Mouse (Mus musculus): Measurements from ENCODE around the gene Fgd2. TPM values are rescaled to one million over a fixed set of nuclear protein-coding genes. Genes with fewer than 3 reads are reported as not detected.
"Not testable (repeated sequence)": the region's sequence is repeated elsewhere in the genome, so short reads cannot be mapped to it uniquely, and the experiment has no call there.

The Fgd2 gene
- 2.0 and 2.1 TPM in 2 replicates for polyA plus RNA-seq (2016; fragmentation: Nextera tagmentation; extraction: Ambion mirVana)

GRCm38 (mm10) chr17:29360761-29361221 is at the start of gene Fgd2:
TSS of gene Fgd2 (plus strand) at chr17:29360914.
- no peak within 1 kb of the TSS for H3K27ac ChIP-seq (ENCODE audit: poor library complexity, severe bottlenecking)
- no peak for ATAC-seq (ENCODE audit: insufficient number of reproducible peaks, low FRiP score)
- H3K36me3 ChIP-seq: no peaks in the 10 kb centered on the region
- no peak within 1 kb of the TSS for H3K4me3 ChIP-seq
- no peaks in the 10 kb centered on the region for H3K9me3 ChIP-seq (replicated peaks)
- WGBS: 15% methylated on average over 5 of the region's 5 CpGs
- H3K27me3 ChIP-seq (replicated peaks): no peaks in the 10 kb centered on the region
- H3K4me1 ChIP-seq (replicated peaks): peaks cover 20% of the 10 kb centered on the region
- H3K9ac ChIP-seq: no peak within 1 kb of the TSS
- H3K4me2 ChIP-seq: peak within 1 kb of the TSS; percentile 16; the same call in 1 of the 2 replicates

- Histone ChIP-seq H3K4me1 (replicated peaks) (peaks cover 12% of the 10 kb centered on the region), H3K36me3 (no peaks in the 10 kb centered on the region), H3K27me3 (replicated peaks) (no peaks in the 10 kb centered on the region), H3K4me3 (no peak overlapping the region), H3K4me2 (no peak overlapping the region), H3K27ac (ENCODE audit: poor library complexity, severe bottlenecking) (no peak overlapping the region), H3K9me3 (replicated peaks) (peaks cover 8% of the 10 kb centered on the region), H3K9ac (no peak overlapping the region)
- WGBS: 84% methylated on average over 8 of the region's 8 CpGs
- no peak for ATAC-seq (ENCODE audit: insufficient number of reproducible peaks, low FRiP score)
Measured at GRCm38 (mm10) chr17:29311602-29312001, 49.1 kb upstream of the Fgd2 start.

- H3K27me3 ChIP-seq (replicated peaks): no peaks in the 10 kb centered on the region
- ATAC-seq (ENCODE audit: insufficient number of reproducible peaks, low FRiP score): no peak
- no peak overlapping the region for H3K9ac ChIP-seq
- 86% methylated on average over 2 of the region's 2 CpGs for WGBS
- no peaks in the 10 kb centered on the region for H3K36me3 ChIP-seq
- peaks cover 16% of the 10 kb centered on the region for H3K4me1 ChIP-seq (replicated peaks)
- H3K27ac ChIP-seq (ENCODE audit: poor library complexity, severe bottlenecking): no peak overlapping the region
- no peak overlapping the region for H3K4me2 ChIP-seq
- H3K9me3 ChIP-seq (replicated peaks): peaks cover 8% of the 10 kb centered on the region
- no peak overlapping the region for H3K4me3 ChIP-seq
Measured at GRCm38 (mm10) chr17:29312082-29312481, 48.6 kb upstream of the Fgd2 start.

- Histone ChIP-seq H3K9ac (no peak overlapping the region), H3K4me3 (no peak overlapping the region), H3K4me2 (no peak overlapping the region), H3K4me1 (replicated peaks) (peaks cover 16% of the 10 kb centered on the region), H3K27ac (ENCODE audit: poor library complexity, severe bottlenecking) (no peak overlapping the region), H3K36me3 (no peaks in the 10 kb centered on the region), H3K9me3 (replicated peaks) (peaks cover 8% of the 10 kb centered on the region), H3K27me3 (replicated peaks) (no peaks in the 10 kb centered on the region)
- ATAC-seq (ENCODE audit: insufficient number of reproducible peaks, low FRiP score): no peak
Measured at GRCm38 (mm10) chr17:29313300-29313699, 47.4 kb upstream of the Fgd2 start.

GRCm38 (mm10) chr17:29315672-29316465 is 44.8 kb upstream of the Fgd2 start:
- no peak overlapping the region for H3K4me2 ChIP-seq
- no peaks in the 10 kb centered on the region for H3K36me3 ChIP-seq
- H3K4me1 ChIP-seq (replicated peaks): peaks cover 27% of the 10 kb centered on the region
- 42% methylated on average over 9 of the region's 9 CpGs for WGBS
- no peak for ATAC-seq (ENCODE audit: insufficient number of reproducible peaks, low FRiP score)
- peaks cover 8% of the 10 kb centered on the region for H3K9me3 ChIP-seq (replicated peaks)
- H3K4me3 ChIP-seq: no peak overlapping the region
- 0 out of 2 replicates have a peak overlapping the region, but pooled peaks have one; percentile 31 for H3K9ac ChIP-seq
- peaks cover 7% of the 10 kb centered on the region for H3K27me3 ChIP-seq (replicated peaks)
- peak overlapping the region; percentile 63 for H3K27ac ChIP-seq (ENCODE audit: poor library complexity, severe bottlenecking)

- Histone ChIP-seq H3K4me2 (no peak overlapping the region), H3K27me3 (replicated peaks) (peaks cover 18% of the 10 kb centered on the region), H3K27ac (ENCODE audit: poor library complexity, severe bottlenecking) (peak overlapping the region; percentile 40), H3K4me1 (replicated peaks) (peaks cover 29% of the 10 kb centered on the region), H3K36me3 (no peaks in the 10 kb centered on the region), H3K4me3 (no peak overlapping the region), H3K9me3 (replicated peaks) (peaks cover 8% of the 10 kb centered on the region), H3K9ac (no peak overlapping the region)
- ATAC-seq (ENCODE audit: insufficient number of reproducible peaks, low FRiP score): no peak
- 55% methylated on average over 3 of the region's 3 CpGs for WGBS
Measured at GRCm38 (mm10) chr17:29316891-29317290, 43.8 kb upstream of the Fgd2 start.

- not testable (repeated sequence) for H3K36me3 ChIP-seq; H3K4me2 ChIP-seq; H3K9me3 ChIP-seq (replicated peaks); H3K9ac ChIP-seq; ATAC-seq (ENCODE audit: insufficient number of reproducible peaks, low FRiP score); H3K4me3 ChIP-seq
- peaks cover 22% of the 10 kb centered on the region for H3K27me3 ChIP-seq (replicated peaks)
- peak within 1 kb of the TSS; percentile 40 for H3K27ac ChIP-seq (ENCODE audit: poor library complexity, severe bottlenecking)
- 88% methylated on average over 3 of the region's 3 CpGs for WGBS
- H3K4me1 ChIP-seq (replicated peaks): peaks cover 34% of the 10 kb centered on the region
Measured at GRCm38 (mm10) chr17:29317380-29317779, 43.3 kb upstream of the Fgd2 start, which contains the start of gene Pi16. TSS of gene Pi16 (plus strand) at chr17:29317680.

GRCm38 (mm10) chr17:29318731-29319250 is 41.9 kb upstream of the Fgd2 start:
- H3K27ac ChIP-seq (ENCODE audit: poor library complexity, severe bottlenecking): no peak overlapping the region
- peaks cover 40% of the 10 kb centered on the region for H3K4me1 ChIP-seq (replicated peaks)
- WGBS: 55% methylated on average over 6 of the region's 6 CpGs
- H3K4me3 ChIP-seq: no peak overlapping the region
- no peak overlapping the region for H3K9ac ChIP-seq
- H3K27me3 ChIP-seq (replicated peaks): peaks cover 30% of the 10 kb centered on the region
- no peak for ATAC-seq (ENCODE audit: insufficient number of reproducible peaks, low FRiP score)
- no peaks in the 10 kb centered on the region for H3K36me3 ChIP-seq
- H3K9me3 ChIP-seq (replicated peaks): no peaks in the 10 kb centered on the region
- no peak overlapping the region for H3K4me2 ChIP-seq

GRCm38 (mm10) chr17:29319476-29319875 is 41.2 kb upstream of the Fgd2 start:
- no peak for ATAC-seq (ENCODE audit: insufficient number of reproducible peaks, low FRiP score)
- no peak overlapping the region for H3K4me2 ChIP-seq
- peaks cover 40% of the 10 kb centered on the region for H3K4me1 ChIP-seq (replicated peaks)
- no peaks in the 10 kb centered on the region for H3K9me3 ChIP-seq (replicated peaks)
- H3K9ac ChIP-seq: no peak overlapping the region
- H3K36me3 ChIP-seq: no peaks in the 10 kb centered on the region
- no peak overlapping the region for H3K27ac ChIP-seq (ENCODE audit: poor library complexity, severe bottlenecking)
- H3K4me3 ChIP-seq: no peak overlapping the region
- peaks cover 30% of the 10 kb centered on the region for H3K27me3 ChIP-seq (replicated peaks)
- 75% methylated on average over 7 of the region's 7 CpGs for WGBS

GRCm38 (mm10) chr17:29319881-29320639 is 40.7 kb upstream of the Fgd2 start:
- WGBS: 46% methylated on average over 8 of the region's 8 CpGs
- peaks cover 30% of the 10 kb centered on the region for H3K27me3 ChIP-seq (replicated peaks)
- ATAC-seq (ENCODE audit: insufficient number of reproducible peaks, low FRiP score): no peak

More at GRCm38 (mm10) chr17:29319881-29320639, 40.7 kb upstream of the Fgd2 start:
- H3K4me3 ChIP-seq: no peak overlapping the region
- H3K9ac ChIP-seq: no peak overlapping the region
- H3K36me3 ChIP-seq: no peaks in the 10 kb centered on the region
- peaks cover 40% of the 10 kb centered on the region for H3K4me1 ChIP-seq (replicated peaks)
- H3K9me3 ChIP-seq (replicated peaks): no peaks in the 10 kb centered on the region
- H3K27ac ChIP-seq (ENCODE audit: poor library complexity, severe bottlenecking): no peak overlapping the region
- H3K4me2 ChIP-seq: no peak overlapping the region
